Mouse (Mus musculus) liver, postnatal 0 days (tissue): ENCODE measurements around the gene Tedc2.

ENCODE experiments used
- CTCF ChIP-seq: sonication (generic); IDR thresholded peaks from 2 replicates; pipeline ENCODE4 v1.5.1; 2016; ENCODE audit warnings: antibody characterized with exemption, low read depth
- EP300 ChIP-seq: IDR thresholded peaks from 2 replicates; pipeline ENCODE4 v1.6.1; 2016; ENCODE audit warnings: antibody characterized with exemption, low read depth, mild to moderate bottlenecking

GRCm38 (mm10) chr17:24258981-24259380 lies 38.3 kb upstream of the Tedc2 start:
- TF ChIP-seq CTCF (no peak), EP300 (no peak)
